Mouse (Mus musculus): ENCODE measurements around the gene Pcdh17.

DNA sequence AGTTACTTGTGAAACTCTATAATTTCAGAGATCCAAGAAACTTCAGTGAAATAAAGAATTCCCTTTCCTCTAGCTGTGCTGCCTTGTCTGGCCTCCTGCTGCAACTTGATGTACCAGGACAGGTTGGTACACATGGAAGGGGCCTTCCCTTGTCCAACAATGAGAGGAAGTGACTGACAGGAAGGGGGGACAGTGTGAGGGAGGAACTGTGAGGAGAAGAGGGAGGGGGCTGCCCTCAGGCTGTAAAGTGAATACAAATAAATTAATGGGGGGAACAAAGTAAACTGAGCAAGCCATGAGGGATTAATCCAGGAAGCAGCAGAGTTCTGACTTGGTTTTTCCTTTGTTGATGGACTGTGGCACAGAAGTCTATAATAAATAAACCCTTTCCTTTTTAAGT lies 16.7 kb upstream of the Pcdh17 start:
- no peak for TF ChIP-seq CTCF (conservative IDR thresholded peaks at IDR 0.05; ENCODE audit: insufficient read depth, insufficient read length, low read depth, low read length)
- TF ChIP-seq POLR2A (IDR thresholded peaks at IDR 0.05; ENCODE audit: low read depth, low read length): no peak

Measured in kidney, adult 2 months (tissue).